Mouse (Mus musculus): ENCODE results near the gene Ptma.

DNA sequence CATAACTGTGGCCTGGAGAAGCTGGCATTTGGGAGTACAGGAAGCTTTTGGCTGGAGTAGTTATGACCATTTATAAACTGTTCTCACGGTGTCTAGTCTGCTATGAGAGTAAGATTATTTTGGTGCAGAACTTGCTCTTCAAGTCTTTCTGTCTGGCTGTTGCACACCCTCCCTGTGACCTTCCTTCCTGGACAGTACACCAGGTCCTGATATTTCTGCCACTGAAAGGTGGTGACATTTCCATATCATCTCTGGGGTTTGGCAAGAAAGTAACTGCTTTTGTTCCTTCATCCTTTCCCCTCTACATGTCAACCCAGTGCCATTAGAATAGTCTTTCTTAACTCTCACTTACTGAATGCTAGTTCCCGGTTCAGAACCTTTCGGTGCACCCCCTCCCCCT, 32.7 kb downstream of the Ptma start:
- TF ChIP-seq CTCF (IDR thresholded peaks at IDR 0.05; ENCODE audit: borderline replicate concordance, insufficient read depth, low read length): no peak
- TF ChIP-seq POLR2A (IDR thresholded peaks at IDR 0.05; ENCODE audit: low read depth, low read length): no peak
